Mouse (Mus musculus): ENCODE data around the gene Zbtb12.

- no peak for TF ChIP-seq CTCF (IDR thresholded peaks at IDR 0.05; ENCODE audit: low read depth)
- no peak for TF ChIP-seq EP300 (IDR thresholded peaks at IDR 0.05; ENCODE audit: low read depth)
Measured at GRCm38 (mm10) chr17:34924258-34924657, 45.0 kb downstream of the Zbtb12 start.

Measured in liver, embryonic 14.5 days (tissue).